Mouse (Mus musculus) lung, embryonic 14.5 days (tissue): ENCODE results near the gene Tmem213. TPM values are rescaled to one million over a fixed set of nuclear protein-coding genes. Genes with fewer than 3 reads are reported as not detected.
A peak's percentile ranks its signal among the peaks of the same experiment; 100 is the strongest.

Source experiments
- ATAC-seq: fragments of 200-750 bp; cut with Nextera tagmentation; 2 replicates; pipeline ENCODE4 v1.8.0; 2017; ENCODE audit warnings: mild to moderate bottlenecking, moderate TSS enrichment, moderate library complexity; ENCODE audit not compliant: insufficient read depth
- DNase-seq: peaks from one replicate; pipeline ENCODE4 v3.0.0-alpha.2; 2015
- H3K27ac ChIP-seq: fragments of 300-500 bp; sonication (generic); 2 replicates; pipeline ENCODE4 v1.5.1; 2014; ENCODE audit warnings: low read depth, mild to moderate bottlenecking, moderate library complexity
- H3K27me3 ChIP-seq: fragments of 300-500 bp; sonication (generic); 2 replicates; pipeline ENCODE4 v1.6.1; 2014; ENCODE audit warnings: low read length, control low read depth; ENCODE audit not compliant: insufficient read depth
- H3K36me3 ChIP-seq: fragments of 300-500 bp; sonication (generic); 2 replicates; pipeline ENCODE4 v1.6.1; 2014; ENCODE audit warnings: control low read depth; ENCODE audit not compliant: insufficient read depth
- H3K4me1 ChIP-seq: fragments of 300-500 bp; sonication (generic); 2 replicates; pipeline ENCODE4 v1.6.1; 2014; ENCODE audit warnings: antibody characterized with exemption, control low read depth; ENCODE audit not compliant: insufficient read depth
- H3K4me2 ChIP-seq: fragments of 300-500 bp; sonication (generic); 2 replicates; pipeline ENCODE4 v1.6.1; 2014; ENCODE audit warnings: mild to moderate bottlenecking
- H3K4me3 ChIP-seq: fragments of 300-500 bp; sonication (generic); 2 replicates; pipeline ENCODE4 v1.5.1; 2014; ENCODE audit warnings: low read depth, low read length
- H3K9ac ChIP-seq: fragments of 300-500 bp; sonication (generic); 2 replicates; pipeline ENCODE4 v1.6.1; 2014
- H3K9me3 ChIP-seq: fragments of 300-500 bp; sonication (generic); 2 replicates; pipeline ENCODE4 v1.6.1; 2016; ENCODE audit warnings: low read depth, low read length, control low read depth
- CTCF ChIP-seq: IDR thresholded peaks from 2 replicates; pipeline ENCODE4 v1.5.1; 2016; ENCODE audit warnings: antibody characterized with exemption, low read depth
- WGBS: fragments of 180-500 bp; shearing (Covaris S2); extraction: QIAGEN DNeasy Blood & Tissue Kit; methylation state at CpG from one replicate; pipeline ENCODE4 v1.1.7; 2014; 5-methylcytosine and 5-hydroxymethylcytosine counted together
- polyA plus RNA-seq: library from polyadenylated mRNA; unstranded; fragments of >200 nt; fragmentation: Nextera tagmentation; extraction: Ambion mirVana; gene quantifications from 2 replicates; pipeline ENCODE4 v1.2.1, GENCODE M21; 2014

The Tmem213 gene
- polyA plus RNA-seq, 1 experiment from 2014 or later = 4.4 TPM

- WGBS = 47% methylated on average over 5 of the region's 5 CpGs
- Histone ChIP-seq H3K36me3 (no peaks in the 10 kb centered on the region), H3K27ac (no peak overlapping the region), H3K4me2 (no peak overlapping the region), H3K4me1 (no peaks in the 10 kb centered on the region), H3K27me3 (no peaks in the 10 kb centered on the region), H3K4me3 (no peak overlapping the region), H3K9ac (no peak overlapping the region), H3K9me3 (no peaks in the 10 kb centered on the region)
- ATAC-seq (peak; percentile 81; the same call in 1 of the 2 replicates), DNase-seq (no peak)
- TF ChIP-seq CTCF = no peak
These were observed 12.1 kb upstream of the Tmem213 start for GRCm38 (mm10) chr6:38096961-38097370.

GRCm38 (mm10) chr6:38102216-38102795 is 6.7 kb upstream of the Tmem213 start:
- H3K4me2 ChIP-seq = no peak overlapping the region
- H3K4me1 ChIP-seq = no peaks in the 10 kb centered on the region
- TF ChIP-seq CTCF = no peak
- no peak overlapping the region for H3K27ac ChIP-seq
- no peak overlapping the region for H3K9ac ChIP-seq
- no peak for ATAC-seq
- no peaks in the 10 kb centered on the region for H3K27me3 ChIP-seq
- no peak for DNase-seq
- no peaks in the 10 kb centered on the region for H3K9me3 ChIP-seq
- no peaks in the 10 kb centered on the region for H3K36me3 ChIP-seq
- WGBS = 76% methylated on average over 7 of the region's 7 CpGs
- H3K4me3 ChIP-seq = no peak overlapping the region

- Histone ChIP-seq H3K36me3 (no peaks in the 10 kb centered on the region), H3K9ac (no peak overlapping the region), H3K4me2 (no peak overlapping the region), H3K27ac (no peak overlapping the region), H3K4me1 (no peaks in the 10 kb centered on the region), H3K9me3 (no peaks in the 10 kb centered on the region), H3K4me3 (no peak overlapping the region), H3K27me3 (no peaks in the 10 kb centered on the region)
- DNase-seq (no peak), ATAC-seq (no peak)
- no peak for TF ChIP-seq CTCF
- WGBS = 39% methylated on average over 6 of the region's 6 CpGs
These were observed 5.3 kb upstream of the Tmem213 start for GRCm38 (mm10) chr6:38103775-38104174.

GRCm38 (mm10) chr6:38105924-38106323 is 3.1 kb upstream of the Tmem213 start:
- Histone ChIP-seq H3K4me3 (no peak overlapping the region), H3K9ac (no peak overlapping the region), H3K27ac (no peak overlapping the region), H3K9me3 (no peaks in the 10 kb centered on the region), H3K36me3 (no peaks in the 10 kb centered on the region), H3K4me2 (no peak overlapping the region), H3K27me3 (no peaks in the 10 kb centered on the region), H3K4me1 (no peaks in the 10 kb centered on the region)
- ATAC-seq = no peak
- TF ChIP-seq CTCF = no peak
- 74% methylated on average over 9 of the region's 9 CpGs for WGBS
- no peak for DNase-seq

- H3K9me3 ChIP-seq = no peaks in the 10 kb centered on the region
- ATAC-seq (peak; percentile 53), DNase-seq (peak; percentile 77)
- H3K4me2 ChIP-seq = 0 out of 2 replicates have a peak overlapping the region, but pooled peaks have one; percentile 42
- peak overlapping the region; percentile 13; the same call in 1 of the 2 replicates for H3K27ac ChIP-seq
- TF ChIP-seq CTCF = no peak
- no peaks in the 10 kb centered on the region for H3K4me1 ChIP-seq
- no peaks in the 10 kb centered on the region for H3K36me3 ChIP-seq
- no peak overlapping the region for H3K9ac ChIP-seq
- H3K4me3 ChIP-seq = no peak overlapping the region
- WGBS = 62% methylated on average over 5 of the region's 5 CpGs
- no peaks in the 10 kb centered on the region for H3K27me3 ChIP-seq
These were observed 606 bp upstream of the Tmem213 start for GRCm38 (mm10) chr6:38108449-38108848.

- TF ChIP-seq CTCF = no peak
- H3K4me1 ChIP-seq = no peaks in the 10 kb centered on the region
- H3K36me3 ChIP-seq = no peaks in the 10 kb centered on the region
- no peak for DNase-seq
- WGBS = 11% methylated on average over 9 of the region's 9 CpGs
- no peak overlapping the region for H3K4me3 ChIP-seq
- peak overlapping the region; percentile 42; the same call in 1 of the 2 replicates for H3K4me2 ChIP-seq
- no peaks in the 10 kb centered on the region for H3K9me3 ChIP-seq
- no peak overlapping the region for H3K27ac ChIP-seq
- ATAC-seq = no peak
- H3K27me3 ChIP-seq = peaks cover 4% of the 10 kb centered on the region; the same call in 1 of the 2 replicates
- H3K9ac ChIP-seq = no peak overlapping the region
These were observed 816 bp downstream of the Tmem213 start for GRCm38 (mm10) chr6:38109871-38110270.

- Histone ChIP-seq H3K27me3 (peaks cover 4% of the 10 kb centered on the region; the same call in 1 of the 2 replicates), H3K4me3 (no peak overlapping the region), H3K4me2 (0 out of 2 replicates have a peak overlapping the region, but pooled peaks have one; percentile 15), H3K9ac (no peak overlapping the region), H3K27ac (no peak overlapping the region), H3K36me3 (no peaks in the 10 kb centered on the region), H3K9me3 (no peaks in the 10 kb centered on the region), H3K4me1 (no peaks in the 10 kb centered on the region)
- ATAC-seq = no peak
- DNase-seq = no peak
- TF ChIP-seq CTCF = no peak
- 66% methylated on average over 9 of the region's 9 CpGs for WGBS
These were observed 1.8 kb downstream of the Tmem213 start for GRCm38 (mm10) chr6:38110859-38111258.
